ENCODE assay signal across 22 mouse cellular contexts in genomic region chr11:103248837-103249236, GRCm38 (mm10). TPM values are rescaled to one million over a fixed set of nuclear protein-coding genes. Genes with fewer than 3 reads are reported as not detected.
DNase-seq lines count a peak whose midpoint lies in the region; ATAC-seq and TF ChIP-seq lines count a peak whose summit lies in the region.
"Had no signal": no experiment of that assay in that cellular context is flagged by ENCODE, and none has a peak within 500 bp of the region (broad histone marks: within the 10 kb centered on the region; RNA-seq: fewer than 3 reads in every experiment).

No protein-coding gene starts in this region.

- H3K27me3 ChIP-seq in heart, adult 2 months (ENCODE audit: control insufficient read depth, insufficient read depth, low read length), result no peaks in the 10 kb centered on the region
- no peaks in the 10 kb centered on the region for H3K27me3 ChIP-seq in heart, embryonic 12.5 days (replicated peaks)
- H3K27me3 ChIP-seq in lung, embryonic 16.5 days (ENCODE audit: control insufficient read depth, insufficient read depth, low read depth, low read length), result no peaks in the 10 kb centered on the region
- no peaks in the 10 kb centered on the region for H3K27me3 ChIP-seq in embryonic facial prominence, embryonic 15.5 days
- no peaks in the 10 kb centered on the region for H3K27me3 ChIP-seq in stomach, embryonic 16.5 days (ENCODE audit: control insufficient read depth, insufficient read depth, low read length)
- H3K27me3 ChIP-seq: liver, embryonic 13.5 days; neural tube, embryonic 15.5 days had no signal

- no peak for DNase-seq in heart, adult 2 months
- DNase-seq in lung, postnatal 14 days, result no peak
- no peak for DNase-seq in left cerebral cortex, postnatal 36 days (ENCODE audit: low spot score in 2 of 2)
- no peak for DNase-seq in urinary bladder, adult 18-20 months (ENCODE audit: low spot score in 2 of 2)
- DNase-seq: cerebellum, adult 18-20 months; gastrocnemius, postnatal 36 days; liver, embryonic 13.5 days; retina, postnatal 1 day had no signal

- no peaks in the 10 kb centered on the region for H3K79me2 ChIP-seq in heart, adult 2 months (replicated peaks; ENCODE audit: control insufficient read depth, insufficient read depth, low read length)

- no peak for TF ChIP-seq CTCF in heart, adult 2 months (IDR thresholded peaks at IDR 0.05)

- no peaks in the 10 kb centered on the region for H3K36me3 ChIP-seq in heart, adult 2 months (ENCODE audit: control insufficient read depth, insufficient read depth, low read length)
- no peaks in the 10 kb centered on the region for H3K36me3 ChIP-seq in heart, embryonic 12.5 days
- H3K36me3 ChIP-seq in lung, embryonic 16.5 days (ENCODE audit: control insufficient read depth, insufficient read depth, low read length), result no peaks in the 10 kb centered on the region
- no peaks in the 10 kb centered on the region for H3K36me3 ChIP-seq in embryonic facial prominence, embryonic 15.5 days
- no peaks in the 10 kb centered on the region for H3K36me3 ChIP-seq in stomach, embryonic 16.5 days (ENCODE audit: control insufficient read depth, insufficient read depth, low read length)
- H3K36me3 ChIP-seq: liver, embryonic 13.5 days; neural tube, embryonic 15.5 days had no signal

- intact Hi-C loops in heart, adult 2 months (cut with DNase I), result no loop called here
- intact Hi-C loops in left cerebral cortex, postnatal 36 days (cut with DNase I), result no loop called here

- ATAC-seq in heart, embryonic 12.5 days (ENCODE audit: insufficient number of reproducible peaks, low FRiP score), result no peak
- no peak for ATAC-seq in lung, embryonic 16.5 days (ENCODE audit: low read depth)
- ATAC-seq in embryonic facial prominence, embryonic 15.5 days (ENCODE audit: insufficient number of reproducible peaks, low FRiP score, low TSS enrichment, low read depth), result no peak
- no peak for ATAC-seq in stomach, embryonic 16.5 days (ENCODE audit: insufficient read depth, low FRiP score)
- ATAC-seq: intestine, embryonic 16.5 days had no signal

- 55% methylated on average over 5 of the region's 5 CpGs for WGBS in heart, adult 2 months
- WGBS in heart, embryonic 12.5 days, result 69% methylated on average over 5 of the region's 5 CpGs
- WGBS in lung, embryonic 16.5 days, result 67% methylated on average over 5 of the region's 5 CpGs
- WGBS in embryonic facial prominence, embryonic 15.5 days, result 56% methylated on average over 5 of the region's 5 CpGs
- WGBS in stomach, embryonic 16.5 days, result 57% methylated on average over 5 of the region's 5 CpGs

- no peak overlapping the region for H3K4me3 ChIP-seq in heart, adult 2 months
- H3K4me3 ChIP-seq in heart, embryonic 12.5 days, result no peak overlapping the region
- H3K4me3 ChIP-seq in lung, embryonic 16.5 days (ENCODE audit: low read length), result no peak overlapping the region
- no peak overlapping the region for H3K4me3 ChIP-seq in embryonic facial prominence, embryonic 15.5 days (replicated peaks)
- H3K4me3 ChIP-seq in stomach, embryonic 16.5 days (replicated peaks; ENCODE audit: low read length), result no peak overlapping the region
- H3K4me3 ChIP-seq: liver, embryonic 13.5 days; neural tube, embryonic 15.5 days had no signal

- TF ChIP-seq POLR2A in heart, adult 2 months (IDR thresholded peaks at IDR 0.05; ENCODE audit: insufficient read depth, low read depth, low read length), result no peak

- no peak overlapping the region for H3K4me2 ChIP-seq in heart, embryonic 12.5 days
- no peak overlapping the region for H3K4me2 ChIP-seq in lung, embryonic 16.5 days (ENCODE audit: low read depth, low read length)
- no peak overlapping the region for H3K4me2 ChIP-seq in embryonic facial prominence, embryonic 15.5 days (replicated peaks)
- no peak overlapping the region for H3K4me2 ChIP-seq in stomach, embryonic 16.5 days (ENCODE audit: low read depth, low read length)
- H3K4me2 ChIP-seq: hindbrain, embryonic 14.5 days; liver, embryonic 13.5 days; midbrain, embryonic 11.5 days; neural tube, embryonic 15.5 days had no signal

- H3K9ac ChIP-seq in heart, adult 2 months (ENCODE audit: low read depth, low read length), result no peak overlapping the region
- H3K9ac ChIP-seq in heart, embryonic 12.5 days, result no peak overlapping the region
- no peak overlapping the region for H3K9ac ChIP-seq in lung, embryonic 16.5 days (ENCODE audit: low read length)
- H3K9ac ChIP-seq in embryonic facial prominence, embryonic 15.5 days, result no peak overlapping the region
- H3K9ac ChIP-seq in stomach, embryonic 16.5 days (ENCODE audit: low read length), result no peak overlapping the region
- H3K9ac ChIP-seq: hindbrain, embryonic 14.5 days; liver, embryonic 13.5 days; neural tube, embryonic 15.5 days had no signal

- no peak for TF ChIP-seq EP300 in heart, adult 2 months (IDR thresholded peaks at IDR 0.05; ENCODE audit: insufficient read depth, low read depth, low read length)

- H3K9me3 ChIP-seq in heart, embryonic 12.5 days (replicated peaks), result no peaks in the 10 kb centered on the region
- no peaks in the 10 kb centered on the region for H3K9me3 ChIP-seq in lung, embryonic 16.5 days (ENCODE audit: control insufficient read depth, low read length)
- H3K9me3 ChIP-seq in embryonic facial prominence, embryonic 15.5 days (replicated peaks), result no peaks in the 10 kb centered on the region
- H3K9me3 ChIP-seq in stomach, embryonic 16.5 days (replicated peaks; ENCODE audit: control insufficient read depth, low read length), result no peaks in the 10 kb centered on the region
- H3K9me3 ChIP-seq: liver, embryonic 13.5 days; neural tube, embryonic 15.5 days had no signal

- peak overlapping the region; percentile 17; the same call in 1 of the 2 replicates for H3K27ac ChIP-seq in heart, adult 2 months
- H3K27ac ChIP-seq in heart, embryonic 12.5 days (ENCODE audit: poor library complexity, severe bottlenecking), result no peak overlapping the region
- H3K27ac ChIP-seq in lung, embryonic 16.5 days (ENCODE audit: low read length), result peak overlapping the region; percentile 49; the same call in 1 of the 2 replicates
- H3K27ac ChIP-seq in embryonic facial prominence, embryonic 15.5 days (replicated peaks), result peak overlapping the region; percentile 58; the same call in 1 of the 2 replicates
- H3K27ac ChIP-seq in stomach, embryonic 16.5 days (ENCODE audit: low read length), result peak overlapping the region; percentile 17; the same call in 1 of the 2 replicates
- H3K27ac ChIP-seq: kidney, postnatal 0 days had no signal

- peaks cover 23% of the 10 kb centered on the region for H3K4me1 ChIP-seq in heart, adult 2 months (ENCODE audit: control insufficient read depth, insufficient read depth, low read length)
- peaks cover 54% of the 10 kb centered on the region for H3K4me1 ChIP-seq in heart, embryonic 12.5 days (replicated peaks)
- H3K4me1 ChIP-seq in lung, embryonic 16.5 days (replicated peaks; ENCODE audit: control insufficient read depth, insufficient read depth, low read length), result peaks cover 50% of the 10 kb centered on the region
- H3K4me1 ChIP-seq in embryonic facial prominence, embryonic 15.5 days, result peaks cover 62% of the 10 kb centered on the region
- peaks cover 48% of the 10 kb centered on the region for H3K4me1 ChIP-seq in stomach, embryonic 16.5 days (ENCODE audit: control insufficient read depth, insufficient read depth, low read length)

RNA-seq across cellular contexts. Expression of gene Map3k14, which starts 18.4 kb away (rescaled TPM):
- 1 to 10 TPM; 3.0 to 3.4 TPM for total RNA-seq in heart, adult 2 months (2021)
- polyA plus RNA-seq in heart, adult 2 months (2012; rRNA removed), result 3.7 and 4.5 TPM in 2 replicates
- 2.0 and 2.6 TPM in 2 replicates for polyA plus RNA-seq in heart, embryonic 12.5 days (2016; fragmentation: Nextera tagmentation; extraction: Ambion mirVana)
- 3.7 and 4.5 TPM in 2 replicates for polyA plus RNA-seq in lung, embryonic 16.5 days (2015; fragmentation: Nextera tagmentation; extraction: Ambion mirVana)
- 5.1 and 5.3 TPM in 2 replicates for polyA plus RNA-seq in embryonic facial prominence, embryonic 15.5 days (2015; fragmentation: Nextera tagmentation; extraction: Ambion mirVana)
- polyA plus RNA-seq in stomach, embryonic 16.5 days (2015; fragmentation: Nextera tagmentation; extraction: Ambion mirVana), result 4.2 and 4.9 TPM in 2 replicates
- 1 to 10 TPM; 3.1 to 4.0 TPM for total RNA-seq in left cerebral cortex, postnatal 36 days (2021)

RNA-seq across cellular contexts. Expression of gene Spata32, which starts 30.6 kb away (rescaled TPM):
- not detected for total RNA-seq in heart, adult 2 months (2021)
- polyA plus RNA-seq in heart, adult 2 months (2012; rRNA removed), result not detected in 2 replicates
- not detected in 2 replicates for polyA plus RNA-seq in heart, embryonic 12.5 days (2016; fragmentation: Nextera tagmentation; extraction: Ambion mirVana)
- polyA plus RNA-seq in lung, embryonic 16.5 days (2015; fragmentation: Nextera tagmentation; extraction: Ambion mirVana), result not detected in 2 replicates
- not detected in 2 replicates for polyA plus RNA-seq in embryonic facial prominence, embryonic 15.5 days (2015; fragmentation: Nextera tagmentation; extraction: Ambion mirVana)
- polyA plus RNA-seq in stomach, embryonic 16.5 days (2015; fragmentation: Nextera tagmentation; extraction: Ambion mirVana), result not detected in 2 replicates
- 1 to 10 TPM; 2.0 to 2.4 TPM for total RNA-seq in left cerebral cortex, postnatal 36 days (2021)
- total RNA-seq: adrenal gland, adult 18-20 months; ES-E14; gastrocnemius, postnatal 36 days had no signal
- polyA plus RNA-seq: C2C12; heart, postnatal 0 days; intestine, embryonic 16.5 days; kidney, postnatal 0 days; liver, embryonic 13.5 days; midbrain, embryonic 11.5 days; urinary bladder, adult 2 months had no signal

RNA-seq across cellular contexts. Expression of gene 1700023F06Rik, which starts 40.5 kb away (rescaled TPM):
- total RNA-seq in heart, adult 2 months (2021), result not detected
- 0.21 TPM in 1 of 2 replicates, not detected in the other for polyA plus RNA-seq in heart, adult 2 months (2012; rRNA removed)
- polyA plus RNA-seq in heart, embryonic 12.5 days (2016; fragmentation: Nextera tagmentation; extraction: Ambion mirVana), result 0.17 TPM in 1 of 2 replicates, not detected in the other
- polyA plus RNA-seq in lung, embryonic 16.5 days (2015; fragmentation: Nextera tagmentation; extraction: Ambion mirVana), result 0.44 TPM in 2 replicates
- polyA plus RNA-seq in embryonic facial prominence, embryonic 15.5 days (2015; fragmentation: Nextera tagmentation; extraction: Ambion mirVana), result 1.4 and 2.0 TPM in 2 replicates
- 0.67 and 0.83 TPM in 2 replicates for polyA plus RNA-seq in stomach, embryonic 16.5 days (2015; fragmentation: Nextera tagmentation; extraction: Ambion mirVana)
- total RNA-seq in left cerebral cortex, postnatal 36 days (2021), result 1 to 10 TPM; 1.8 to 2.4 TPM
- total RNA-seq: ES-E14; gastrocnemius, postnatal 36 days had no signal
- polyA plus RNA-seq: heart, postnatal 0 days; liver, embryonic 13.5 days had no signal
